Mouse (Mus musculus) kidney, embryonic 16.5 days (tissue): ENCODE measurements around the gene Olfr357. TPM values are rescaled to one million over a fixed set of nuclear protein-coding genes. Genes with fewer than 3 reads are reported as not detected.

Source experiments
- ATAC-seq: fragments of 200-750 bp; cut with Nextera tagmentation; 2 replicates; pipeline ENCODE4 v1.8.0; 2017; ENCODE audit warnings: moderate TSS enrichment; ENCODE audit not compliant: low FRiP score, low TSS enrichment
- H3K27ac ChIP-seq: fragments of 300-500 bp; sonication (generic); 2 replicates; pipeline ENCODE4 v1.5.1; 2014; ENCODE audit warnings: low read length
- H3K27me3 ChIP-seq: fragments of 300-500 bp; sonication (generic); 2 replicates; pipeline ENCODE4 v1.6.1; 2014; ENCODE audit warnings: low read length, control low read depth, mixed read lengths; ENCODE audit not compliant: insufficient read depth
- H3K36me3 ChIP-seq: fragments of 300-500 bp; sonication (generic); 2 replicates; pipeline ENCODE4 v1.6.1; 2014; ENCODE audit warnings: low read length, control low read depth, mixed read lengths; ENCODE audit not compliant: insufficient read depth
- H3K4me1 ChIP-seq: fragments of 300-500 bp; sonication (generic); 2 replicates; pipeline ENCODE4 v1.6.1; 2014; ENCODE audit warnings: low read length, control low read depth, mixed read lengths; ENCODE audit not compliant: insufficient read depth
- H3K4me2 ChIP-seq: fragments of 300-500 bp; sonication (generic); replicated peaks from 2 replicates; pipeline ENCODE4 v1.6.1; 2014; ENCODE audit warnings: low read depth, low read length
- H3K4me3 ChIP-seq: fragments of 300-500 bp; sonication (generic); 2 replicates; pipeline ENCODE4 v1.5.1; 2014; ENCODE audit warnings: mild to moderate bottlenecking, low read length
- H3K9ac ChIP-seq: fragments of 300-500 bp; sonication (generic); replicated peaks from 2 replicates; pipeline ENCODE4 v1.6.1; 2014; ENCODE audit warnings: low read length
- H3K9me3 ChIP-seq: fragments of 300-500 bp; sonication (generic); 2 replicates; pipeline ENCODE4 v1.6.1; 2016; ENCODE audit warnings: low read length, control low read depth
- WGBS: fragments of 180-500 bp; shearing (Covaris S2); extraction: QIAGEN DNeasy Blood & Tissue Kit; methylation state at CpG from one replicate; pipeline ENCODE4 v1.1.7; 2014; 5-methylcytosine and 5-hydroxymethylcytosine counted together
- polyA plus RNA-seq: library from polyadenylated mRNA; unstranded; fragments of >200 nt; fragmentation: Nextera tagmentation; extraction: Ambion mirVana; gene quantifications from 2 replicates; pipeline ENCODE4 v1.2.1, GENCODE M21; 2015

The Olfr357 gene
- not detected in 2 replicates for polyA plus RNA-seq

- no peak within 1 kb of the TSS for H3K27ac ChIP-seq
- no peaks in the 10 kb centered on the region; the same call in 1 of the 2 replicates for H3K9me3 ChIP-seq
- WGBS = 44% methylated on average over 1 of the region's 1 CpGs
- H3K27me3 ChIP-seq = no peaks in the 10 kb centered on the region
- no peak within 1 kb of the TSS for H3K9ac ChIP-seq
- H3K4me2 ChIP-seq = no peak within 1 kb of the TSS
- no peak within 1 kb of the TSS for H3K4me3 ChIP-seq
- ATAC-seq = no peak
- no peaks in the 10 kb centered on the region for H3K36me3 ChIP-seq
- H3K4me1 ChIP-seq = no peaks in the 10 kb centered on the region
Observed at GRCm38 (mm10) chr2:36993527-36993926, at the start of gene Olfr357. Gene Olfr357 (plus strand): TSS chr2:36993827.

GRCm38 (mm10) chr2:36997030-36997429, 3.4 kb downstream of the Olfr357 start:
- H3K36me3 ChIP-seq = no peaks in the 10 kb centered on the region
- H3K4me2 ChIP-seq = no peak overlapping the region
- no peak overlapping the region for H3K9ac ChIP-seq
- ATAC-seq = no peak
- no peaks in the 10 kb centered on the region; the same call in 1 of the 2 replicates for H3K9me3 ChIP-seq
- H3K4me1 ChIP-seq = no peaks in the 10 kb centered on the region
- no peak overlapping the region for H3K27ac ChIP-seq
- no peaks in the 10 kb centered on the region for H3K27me3 ChIP-seq
- H3K4me3 ChIP-seq = no peak overlapping the region
- WGBS = 69% methylated on average over 1 of the region's 1 CpGs

- no peaks in the 10 kb centered on the region for H3K27me3 ChIP-seq
- H3K27ac ChIP-seq = no peak within 1 kb of the TSS
- no peak for ATAC-seq
- no peaks in the 10 kb centered on the region for H3K4me1 ChIP-seq
- H3K9me3 ChIP-seq = no peaks in the 10 kb centered on the region
- H3K9ac ChIP-seq = no peak within 1 kb of the TSS
- no peak within 1 kb of the TSS for H3K4me2 ChIP-seq
- no peaks in the 10 kb centered on the region for H3K36me3 ChIP-seq
- no peak within 1 kb of the TSS for H3K4me3 ChIP-seq
Observed at GRCm38 (mm10) chr2:37009235-37009634, 15.6 kb downstream of the Olfr357 start, which contains the start of gene Olfr358. Gene Olfr358 (minus strand): TSS chr2:37009335.

Other genes with a start within 250 kb of the Olfr357 start
- gene Olfr348, start 209.6 kb upstream of the Olfr357 start, polyA plus RNA-seq = not detected in 2 replicates
- gene Olfr50, start 203.3 kb upstream of the Olfr357 start, polyA plus RNA-seq = not detected in 2 replicates
- gene Olfr3, start 176.8 kb upstream of the Olfr357 start, polyA plus RNA-seq = not detected in 2 replicates
- not detected in 2 replicates for gene Olfr350, start 147.5 kb upstream of the Olfr357 start, polyA plus RNA-seq
- not detected in 2 replicates for gene Olfr351, start 131.2 kb upstream of the Olfr357 start, polyA plus RNA-seq
- not detected in 2 replicates for gene Olfr352, start 125.4 kb upstream of the Olfr357 start, polyA plus RNA-seq
- not detected in 2 replicates for gene Olfr353, start 100.9 kb upstream of the Olfr357 start, polyA plus RNA-seq
- not detected in 2 replicates for gene Olfr354, start 88.1 kb upstream of the Olfr357 start, polyA plus RNA-seq
- not detected in 2 replicates for gene Olfr355, start 64.9 kb upstream of the Olfr357 start, polyA plus RNA-seq
- not detected in 2 replicates for gene Olfr356, start 56.7 kb upstream of the Olfr357 start, polyA plus RNA-seq
- gene Olfr358, start 15.5 kb downstream of the Olfr357 start, polyA plus RNA-seq = not detected in 2 replicates
- gene Olfr360, start 71.9 kb downstream of the Olfr357 start, polyA plus RNA-seq = not detected in 2 replicates
- gene Olfr361, start 95.5 kb downstream of the Olfr357 start, polyA plus RNA-seq = not detected in 2 replicates
- gene Olfr362, start 124.1 kb downstream of the Olfr357 start, polyA plus RNA-seq = not detected in 2 replicates
- not detected in 2 replicates for gene Olfr364-ps1, start 145.5 kb downstream of the Olfr357 start, polyA plus RNA-seq
- gene Olfr365, start 194.4 kb downstream of the Olfr357 start, polyA plus RNA-seq = not detected in 2 replicates
- not detected in 2 replicates for gene Olfr366, start 217.7 kb downstream of the Olfr357 start, polyA plus RNA-seq